Mouse (Mus musculus) layer of hippocampus, postnatal 36 days (tissue): ENCODE measurements around the gene Gpatch1. TPM values are rescaled to one million over a fixed set of nuclear protein-coding genes. Genes with fewer than 3 reads are reported as not detected.

Experiments used
- DNase-seq, 2 experiments: peaks; one replicate each; pipeline ENCODE4 v3.0.0; 2022
- total RNA-seq, 2 experiments: library from RNA; stranded (reverse); gene quantifications; 2 replicates each; pipeline ENCODE4 v1.2.3; 2021

The Gpatch1 gene
- total RNA-seq, 2 experiments from 2014 or later: 25.4 to 26.8 TPM

GRCm38 (mm10) chr7:35234361-35235245 is 83.6 kb downstream of the Gpatch1 start:
- peak; percentile 98 to 99 for DNase-seq

DNA sequence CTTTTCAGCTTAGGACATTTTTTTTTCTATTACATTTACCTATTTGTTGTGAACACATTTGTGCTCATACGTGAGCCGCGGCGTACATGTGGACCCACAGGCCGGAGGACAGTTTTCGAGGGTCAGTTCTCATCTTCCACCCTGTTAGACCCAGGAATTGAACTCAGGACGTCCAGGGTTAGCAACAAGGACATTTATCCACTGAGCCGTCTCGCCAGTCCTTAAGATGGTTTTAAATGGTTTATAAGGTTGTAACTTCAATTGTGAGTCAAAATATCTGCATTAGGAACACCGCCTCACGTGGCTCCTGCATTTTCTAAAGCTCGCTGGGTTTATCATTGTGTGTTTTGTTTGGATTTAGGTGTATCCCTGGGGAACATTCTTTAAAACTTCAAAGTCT is 84.4 kb downstream of the Gpatch1 start:
- no peak for DNase-seq

DNA sequence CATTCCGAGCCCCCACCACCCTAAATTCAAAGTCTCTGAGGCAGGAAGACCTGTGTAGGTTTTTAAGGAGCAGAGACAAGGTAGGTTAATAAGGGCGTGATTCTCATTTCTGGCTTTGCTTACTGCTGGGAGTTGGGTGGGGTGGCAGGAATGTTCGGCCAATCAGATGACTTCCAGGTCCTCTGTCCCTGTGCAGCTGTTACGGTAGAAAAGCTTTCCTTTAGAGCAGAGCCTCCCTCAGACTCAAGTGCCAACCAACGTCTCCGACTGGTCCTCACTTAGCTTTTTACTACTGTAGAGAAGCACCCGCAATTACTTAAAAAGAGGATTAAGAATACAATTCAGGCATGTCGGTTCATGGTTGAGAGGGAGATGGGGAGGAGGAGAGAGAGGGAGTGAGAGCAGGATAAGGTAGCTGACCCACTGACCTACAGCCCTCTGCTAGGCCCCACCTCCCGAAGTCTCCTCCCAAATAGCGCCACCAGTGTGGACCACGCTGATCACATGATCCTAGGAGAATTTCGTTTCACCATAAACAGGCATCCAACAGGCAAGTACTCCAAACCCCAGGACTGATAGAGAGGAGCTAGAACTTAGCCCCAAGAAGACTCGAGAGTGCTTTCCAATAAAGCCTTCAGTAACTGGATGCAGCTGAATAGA is 85.3 kb downstream of the Gpatch1 start:
- DNase-seq: no peak

GRCm38 (mm10) chr7:35230333-35230732 is 87.9 kb downstream of the Gpatch1 start:
- DNase-seq: no peak

Other genes with a start within 250 kb of the Gpatch1 start
- 10 to 100 TPM; 15.4 to 17.3 TPM for gene Cebpa, start 199.1 kb downstream of the Gpatch1 start, total RNA-seq
- 10 to 100 TPM; 50.4 to 53.2 TPM for gene Slc7a10, start 132.1 kb downstream of the Gpatch1 start, total RNA-seq
- gene Lrp3, start 102.9 kb downstream of the Gpatch1 start, total RNA-seq: 10 to 100 TPM; 72.8 to 73.5 TPM
- gene Rhpn2, start 15.7 kb upstream of the Gpatch1 start, total RNA-seq: 1 to 10 TPM; 4.0 to 6.0 TPM
- gene Faap24, start 78.4 kb upstream of the Gpatch1 start, total RNA-seq: 1 to 10 TPM; 5.0 to 5.4 TPM
- gene Cep89, start 78.6 kb upstream of the Gpatch1 start, total RNA-seq: 10 to 100 TPM; 18.7 to 21.1 TPM
- not detected for gene Slc7a9, start 130.4 kb upstream of the Gpatch1 start, total RNA-seq
- under 1 TPM; 0.52 to 0.63 TPM for gene Tdrd12, start 219.3 kb upstream of the Gpatch1 start, total RNA-seq
- gene Nudt19, start 237.9 kb upstream of the Gpatch1 start, total RNA-seq: 10 to 100 TPM; 65.2 to 73.8 TPM